Mouse (Mus musculus): Measurements from ENCODE around the gene Cyp4a12b.
"Not testable (repeated sequence)": the region's sequence is repeated elsewhere in the genome, so short reads cannot be mapped to it uniquely, and the experiment has no call there.

- TF ChIP-seq CTCF (IDR thresholded peaks at IDR 0.05; ENCODE audit: borderline replicate concordance, insufficient read depth, low read length); POLR2A (IDR thresholded peaks at IDR 0.05; ENCODE audit: low read depth, low read length): not testable (repeated sequence)
These were observed 43.4 kb upstream of the Cyp4a12b start for GRCm38 (mm10) chr4:115368067-115368466.

Data from embryonic fibroblast, embryonic 13.5 days (primary cell).